Mouse (Mus musculus): ENCODE data around the gene Efna2. TPM values are rescaled to one million over a fixed set of nuclear protein-coding genes. Genes with fewer than 3 reads are reported as not detected.

Efna2 gene
- polyA plus RNA-seq, 1 experiment from 2014 or later: 26.8 TPM

- Histone ChIP-seq H3K27ac (no peak overlapping the region), H3K4me1 (peaks cover 54% of the 10 kb centered on the region), H3K27me3 (no peaks in the 10 kb centered on the region), H3K4me2 (no peak overlapping the region), H3K9me3 (no peaks in the 10 kb centered on the region), H3K4me3 (0 out of 2 replicates have a peak overlapping the region, but pooled peaks have one; percentile 4), H3K9ac (no peak overlapping the region; the same call in 1 of the 2 replicates), H3K36me3 (peaks cover 39% of the 10 kb centered on the region)
- 95% methylated on average over 12 of the region's 12 CpGs for WGBS
- ATAC-seq (ENCODE audit: insufficient number of reproducible peaks, insufficient read depth, low FRiP score, low TSS enrichment, low read depth): no peak
These were observed 35.1 kb upstream of the Efna2 start for GRCm38 (mm10) chr10:80144159-80144558.

- ATAC-seq (ENCODE audit: insufficient number of reproducible peaks, insufficient read depth, low FRiP score, low TSS enrichment, low read depth): no peak
- 0 out of 2 replicates have a peak overlapping the region, but pooled peaks have one; percentile 0 for H3K4me3 ChIP-seq
- WGBS: 71% methylated on average over 20 of the region's 20 CpGs
- peaks cover 51% of the 10 kb centered on the region for H3K4me1 ChIP-seq
- H3K9ac ChIP-seq: peak overlapping the region; percentile 37
- H3K27ac ChIP-seq: peak overlapping the region; percentile 28; the same call in 1 of the 2 replicates
- no peaks in the 10 kb centered on the region for H3K27me3 ChIP-seq
- H3K4me2 ChIP-seq: no peak overlapping the region
- peaks cover 42% of the 10 kb centered on the region for H3K36me3 ChIP-seq
- H3K9me3 ChIP-seq: no peaks in the 10 kb centered on the region
These were observed 34.1 kb upstream of the Efna2 start for GRCm38 (mm10) chr10:80144864-80145838.

- 87% methylated on average over 6 of the region's 6 CpGs for WGBS
- peaks cover 43% of the 10 kb centered on the region for H3K36me3 ChIP-seq
- H3K4me1 ChIP-seq: peaks cover 48% of the 10 kb centered on the region
- H3K27me3 ChIP-seq: no peaks in the 10 kb centered on the region
- peak overlapping the region; percentile 37 for H3K9ac ChIP-seq
- no peak overlapping the region for H3K4me2 ChIP-seq
- H3K27ac ChIP-seq: no peak overlapping the region; the same call in 1 of the 2 replicates
- no peak overlapping the region for H3K4me3 ChIP-seq
- no peak for ATAC-seq (ENCODE audit: insufficient number of reproducible peaks, insufficient read depth, low FRiP score, low TSS enrichment, low read depth)
- no peaks in the 10 kb centered on the region for H3K9me3 ChIP-seq
These were observed 33.4 kb upstream of the Efna2 start for GRCm38 (mm10) chr10:80145896-80146295.

GRCm38 (mm10) chr10:80146568-80147011 is 32.7 kb upstream of the Efna2 start:
- Histone ChIP-seq H3K27me3 (no peaks in the 10 kb centered on the region), H3K4me3 (peak overlapping the region; percentile 4; the same call in 1 of the 2 replicates), H3K9ac (peak overlapping the region; percentile 96; the same call in 1 of the 2 replicates), H3K9me3 (no peaks in the 10 kb centered on the region), H3K27ac (peak overlapping the region; percentile 100; the same call in 1 of the 2 replicates), H3K4me1 (peaks cover 43% of the 10 kb centered on the region), H3K36me3 (peaks cover 49% of the 10 kb centered on the region), H3K4me2 (0 out of 2 replicates have a peak overlapping the region, but pooled peaks have one; percentile 2)
- no peak for ATAC-seq (ENCODE audit: insufficient number of reproducible peaks, insufficient read depth, low FRiP score, low TSS enrichment, low read depth)
- 63% methylated on average over 4 of the region's 4 CpGs for WGBS

GRCm38 (mm10) chr10:80147146-80147718 is 32.0 kb upstream of the Efna2 start:
- H3K9me3 ChIP-seq: no peaks in the 10 kb centered on the region
- H3K36me3 ChIP-seq: peaks cover 56% of the 10 kb centered on the region
- WGBS: 71% methylated on average over 5 of the region's 5 CpGs
- H3K27ac ChIP-seq: peak overlapping the region; percentile 100
- H3K4me3 ChIP-seq: peak overlapping the region; percentile 97
- peak overlapping the region; percentile 96 for H3K9ac ChIP-seq
- peaks cover 50% of the 10 kb centered on the region for H3K4me1 ChIP-seq
- ATAC-seq (ENCODE audit: insufficient number of reproducible peaks, insufficient read depth, low FRiP score, low TSS enrichment, low read depth): no peak
- H3K4me2 ChIP-seq: peak overlapping the region; percentile 98
- H3K27me3 ChIP-seq: no peaks in the 10 kb centered on the region

- H3K27ac ChIP-seq: peak within 1 kb of the TSS; percentile 100
- ATAC-seq (ENCODE audit: insufficient number of reproducible peaks, insufficient read depth, low FRiP score, low TSS enrichment, low read depth): peak; percentile 45
- H3K27me3 ChIP-seq: no peaks in the 10 kb centered on the region
- H3K36me3 ChIP-seq: peaks cover 63% of the 10 kb centered on the region
- H3K4me1 ChIP-seq: peaks cover 53% of the 10 kb centered on the region
- peak within 1 kb of the TSS; percentile 98 for H3K4me2 ChIP-seq
- peak within 1 kb of the TSS; percentile 97 for H3K4me3 ChIP-seq
- WGBS: 2% methylated on average over 32 of the region's 42 CpGs
- no peaks in the 10 kb centered on the region for H3K9me3 ChIP-seq
- H3K9ac ChIP-seq: peak within 1 kb of the TSS; percentile 96
These were observed 31.3 kb upstream of the Efna2 start, which contains the start of gene Midn for GRCm38 (mm10) chr10:80147719-80148601. Gene Midn, plus strand, starts transcription at chr10:80148272.

GRCm38 (mm10) chr10:80148610-80149290 is 30.5 kb upstream of the Efna2 start:
- Histone ChIP-seq H3K36me3 (peaks cover 66% of the 10 kb centered on the region), H3K4me1 (peaks cover 53% of the 10 kb centered on the region), H3K4me3 (peak overlapping the region; percentile 97), H3K9me3 (no peaks in the 10 kb centered on the region), H3K4me2 (peak overlapping the region; percentile 98), H3K9ac (peak overlapping the region; percentile 96), H3K27me3 (no peaks in the 10 kb centered on the region), H3K27ac (peak overlapping the region; percentile 100)
- under 1% methylated on average over 57 of the region's 57 CpGs for WGBS
- ATAC-seq (ENCODE audit: insufficient number of reproducible peaks, insufficient read depth, low FRiP score, low TSS enrichment, low read depth): peak; percentile 41

GRCm38 (mm10) chr10:80149291-80150225 is 29.7 kb upstream of the Efna2 start:
- H3K4me1 ChIP-seq: peaks cover 61% of the 10 kb centered on the region

GRCm38 (mm10) chr10:80150226-80151210 is 28.8 kb upstream of the Efna2 start:
- H3K27me3 ChIP-seq: no peaks in the 10 kb centered on the region
- peak overlapping the region; percentile 98 for H3K4me2 ChIP-seq
- WGBS: under 1% methylated on average over 59 of the region's 71 CpGs
- H3K36me3 ChIP-seq: peaks cover 66% of the 10 kb centered on the region
- no peak for ATAC-seq (ENCODE audit: insufficient number of reproducible peaks, insufficient read depth, low FRiP score, low TSS enrichment, low read depth)
- peak overlapping the region; percentile 96 for H3K9ac ChIP-seq
- no peaks in the 10 kb centered on the region for H3K9me3 ChIP-seq
- H3K4me1 ChIP-seq: peaks cover 63% of the 10 kb centered on the region
- peak overlapping the region; percentile 97 for H3K4me3 ChIP-seq
- peak overlapping the region; percentile 100 for H3K27ac ChIP-seq

More at GRCm38 (mm10) chr10:80149291-80150225, 29.7 kb upstream of the Efna2 start:
- Histone ChIP-seq H3K9ac (peak overlapping the region; percentile 96), H3K4me3 (peak overlapping the region; percentile 97), H3K27me3 (no peaks in the 10 kb centered on the region), H3K36me3 (peaks cover 66% of the 10 kb centered on the region), H3K4me2 (peak overlapping the region; percentile 98), H3K9me3 (no peaks in the 10 kb centered on the region), H3K27ac (peak overlapping the region; percentile 100)
- under 1% methylated on average over 87 of the region's 88 CpGs for WGBS
- ATAC-seq (ENCODE audit: insufficient number of reproducible peaks, insufficient read depth, low FRiP score, low TSS enrichment, low read depth): peak; percentile 70
